Mouse (Mus musculus) heart, adult 8-10 months (tissue): ENCODE measurements around the gene Ppp1r15a. TPM values are rescaled to one million over a fixed set of nuclear protein-coding genes. Genes with fewer than 3 reads are reported as not detected.
A peak's percentile ranks its signal among the peaks of the same experiment; 100 is the strongest.

Source experiments
- DNase-seq: peaks from one replicate; pipeline ENCODE4 v3.0.0; 2022; ENCODE audit warnings: low spot score
- total RNA-seq, 4 experiments: library from RNA; stranded (reverse); gene quantifications; 2 replicates each; pipeline ENCODE4 v1.2.4; 2022

Gene Ppp1r15a
- total RNA-seq = 10 to 100 TPM; 21.9 to 31.6 (median 28.0) TPM

DNA sequence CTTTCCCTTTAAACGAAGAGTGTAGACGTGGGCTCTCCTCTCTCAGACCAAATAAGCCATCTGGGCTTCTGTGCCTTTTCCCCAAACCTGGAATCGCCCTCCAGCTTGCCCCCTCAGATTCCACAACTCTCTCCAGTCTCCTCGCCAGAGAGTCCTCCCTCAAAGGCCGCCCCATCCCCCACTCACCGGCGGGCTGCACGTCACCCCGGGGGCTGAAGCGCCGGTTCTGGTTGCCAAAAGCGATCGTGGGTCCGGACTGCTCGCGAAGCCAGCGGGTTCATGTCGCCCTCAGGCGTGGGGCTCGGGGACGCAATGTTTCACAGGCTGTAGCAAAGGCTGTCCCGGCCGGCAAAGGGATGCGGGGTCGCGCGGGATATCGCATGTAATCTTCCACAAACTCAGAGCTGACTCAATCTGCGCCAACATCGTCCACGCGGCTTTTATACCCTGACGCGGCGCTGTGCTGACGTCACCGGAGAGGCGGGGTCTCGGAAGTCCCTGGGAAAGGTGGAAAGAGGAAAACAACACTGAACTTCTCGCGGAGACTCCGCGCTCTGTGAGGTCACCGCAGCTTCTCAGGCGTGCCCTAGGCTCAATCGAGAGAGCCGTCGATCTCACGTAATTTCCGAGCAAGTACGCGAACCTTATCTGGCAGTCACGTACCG, at the start of gene Ppp1r15a, which contains the start of gene Plekha4:
Gene Ppp1r15a (minus strand): TSS at position 460 of the 665 bp plus-strand sequence.
Gene Plekha4 (plus strand): TSS at position 522 of the 665 bp plus-strand sequence.
- DNase-seq = peak; percentile 97

DNA sequence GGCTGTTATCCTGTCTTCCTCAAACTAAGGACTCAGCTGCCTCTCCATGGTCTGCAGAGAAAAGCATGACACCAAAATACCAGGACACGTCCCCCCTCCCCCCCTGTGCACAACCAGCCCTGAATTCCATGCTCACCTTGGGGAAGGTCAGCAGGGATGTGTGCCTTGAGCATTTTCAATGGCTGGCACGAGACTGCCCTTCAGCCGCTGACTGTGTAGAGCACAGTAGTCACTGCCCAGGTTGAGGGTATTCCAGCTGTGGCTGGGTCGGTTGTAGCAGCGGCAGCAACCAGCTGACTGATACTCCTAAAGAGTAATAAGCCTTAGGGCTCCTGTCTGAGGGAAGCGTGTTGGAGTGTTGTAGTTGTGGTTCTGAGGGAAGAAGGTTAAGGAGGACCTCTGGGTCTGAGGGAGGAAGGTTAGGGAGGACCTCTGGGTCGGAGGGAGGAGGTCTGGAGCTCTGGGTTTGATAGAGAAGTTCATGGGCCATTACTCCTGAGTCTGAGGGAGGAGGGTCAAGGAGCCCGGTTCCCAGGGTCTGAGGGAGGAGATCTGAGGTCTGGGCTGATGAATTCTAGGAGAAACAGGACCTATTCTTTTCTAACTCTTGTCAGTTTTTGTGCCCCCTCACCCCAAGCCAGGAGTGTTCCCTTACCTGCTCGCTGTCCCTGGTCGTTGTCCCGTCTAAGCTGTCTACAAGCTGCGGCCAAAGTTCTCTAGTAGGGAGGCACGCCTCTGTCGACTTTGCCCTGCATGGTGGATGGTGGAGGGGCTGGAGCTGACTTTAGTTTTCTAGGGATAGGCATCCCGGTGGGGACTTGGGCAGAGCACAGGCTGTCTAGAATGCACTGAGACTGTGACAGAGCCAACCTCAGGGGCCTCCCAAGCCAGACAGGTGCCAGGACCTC, 48.7 kb upstream of the Ppp1r15a start:
- DNase-seq = no peak

DNA sequence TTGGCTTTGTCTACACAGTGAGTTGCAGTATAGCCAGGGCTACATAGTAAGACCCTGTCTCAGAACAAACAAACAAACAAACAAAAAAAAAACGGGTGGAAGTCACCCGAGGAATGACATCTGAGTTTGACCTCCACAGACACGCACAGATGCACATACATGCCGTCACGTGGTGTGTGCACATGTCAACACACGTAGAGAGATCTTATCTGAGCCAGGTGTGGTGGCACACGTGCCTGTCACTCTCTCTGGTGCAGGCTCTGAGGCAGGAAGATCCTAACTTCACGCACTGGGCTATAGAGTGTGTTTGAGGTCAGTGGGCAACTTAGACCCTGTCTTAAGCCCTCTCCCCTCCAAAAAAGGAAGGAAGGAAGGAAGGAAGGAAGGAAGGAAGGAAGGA, 47.9 kb upstream of the Ppp1r15a start:
- no peak for DNase-seq

DNA sequence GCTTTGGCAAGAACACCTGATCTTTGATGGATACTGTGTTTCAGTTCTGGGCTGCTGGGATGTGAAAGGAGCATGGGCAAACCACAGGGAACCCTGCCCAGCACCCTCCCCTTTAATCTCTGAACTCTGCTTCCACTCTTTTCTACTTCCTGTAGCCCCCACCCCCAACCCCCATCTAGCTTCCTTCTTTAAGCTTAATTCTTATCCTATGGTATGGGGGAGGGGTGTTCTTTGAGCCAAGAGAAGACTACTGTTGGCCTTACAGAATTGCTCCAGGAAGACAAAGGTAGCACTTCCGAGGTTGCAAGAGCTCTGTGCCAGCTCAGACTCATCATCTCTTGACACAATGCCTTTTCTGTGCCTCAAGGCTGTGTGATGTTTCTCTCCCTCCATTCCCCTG, 45.9 kb upstream of the Ppp1r15a start:
- no peak for DNase-seq

DNA sequence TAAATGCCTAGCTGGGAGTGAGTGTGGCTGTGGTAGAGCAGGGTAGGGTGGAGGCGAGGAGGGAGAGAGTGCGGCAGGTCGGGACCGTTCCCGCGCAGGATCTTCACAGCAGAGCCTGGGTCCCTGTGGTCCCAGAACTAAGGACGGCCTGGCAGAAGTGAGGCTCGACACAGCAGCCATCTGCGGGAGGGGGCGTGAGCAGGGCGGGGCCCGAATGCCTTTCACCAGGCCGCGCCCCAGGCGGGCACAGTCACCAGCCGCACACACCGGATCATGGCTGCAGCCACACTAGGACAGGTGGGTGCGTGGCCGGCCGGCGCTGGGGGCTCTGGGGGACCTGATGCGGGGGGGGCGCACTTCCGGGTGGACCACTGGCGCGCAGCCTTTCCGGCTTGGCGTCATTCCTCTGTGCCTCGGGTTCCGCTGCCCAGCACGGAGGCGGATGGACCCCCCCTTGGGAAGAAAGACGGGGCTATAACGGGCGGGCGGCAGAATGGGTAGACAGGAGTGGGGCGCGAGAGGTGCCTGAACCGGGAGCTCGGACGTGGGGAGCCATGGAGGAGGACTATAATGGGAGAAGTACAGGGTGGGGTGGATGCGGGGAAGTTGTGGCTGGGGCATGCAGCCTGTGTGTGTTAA, 44.2 kb upstream of the Ppp1r15a start, which contains the start of gene Bcat2:
Gene Bcat2 (plus strand): TSS at position 51 of the 639 bp plus-strand sequence.
- peak; percentile 71 for DNase-seq

DNA sequence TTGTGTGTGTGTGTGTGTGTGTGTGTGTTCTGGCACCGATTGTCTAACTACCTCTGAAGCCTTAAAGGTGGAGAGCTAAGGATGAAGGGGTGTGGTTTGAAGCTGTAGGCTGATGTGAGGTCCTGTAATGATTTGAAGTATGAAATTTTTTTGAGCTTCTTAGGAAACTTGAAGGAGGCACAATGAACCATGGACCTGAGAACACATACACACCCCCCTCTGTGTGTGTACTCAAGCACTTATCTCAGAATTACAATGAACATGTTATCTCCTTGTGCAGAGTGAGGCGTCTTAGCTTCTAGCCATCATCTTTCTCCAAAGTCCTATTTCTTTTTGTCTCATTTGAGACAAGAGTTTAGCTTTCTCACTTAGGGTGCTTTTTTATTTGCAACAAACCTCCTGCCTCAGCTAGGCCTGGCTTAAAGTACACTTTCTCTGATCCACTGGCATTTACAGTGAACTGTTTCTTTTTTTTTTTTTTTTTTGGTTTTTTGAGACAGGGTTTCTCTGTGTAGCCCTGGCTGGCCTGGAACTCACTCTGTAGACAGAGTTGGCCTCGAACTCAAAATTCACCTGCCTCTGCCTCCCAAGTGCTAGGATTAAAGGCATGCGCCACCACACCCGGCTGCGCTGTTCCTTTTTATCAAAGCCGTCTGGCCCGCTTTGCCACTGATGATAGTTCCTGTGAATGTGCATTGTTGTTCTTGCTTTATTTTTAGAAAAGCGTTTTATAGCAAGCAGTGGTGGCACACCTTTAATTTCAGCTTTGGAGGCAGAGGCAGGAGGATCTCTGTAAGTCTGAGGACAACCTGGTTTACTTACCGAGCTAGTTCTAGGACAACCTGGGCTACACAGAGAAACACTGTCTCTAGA, 42.8 kb upstream of the Ppp1r15a start:
- no peak for DNase-seq

DNA sequence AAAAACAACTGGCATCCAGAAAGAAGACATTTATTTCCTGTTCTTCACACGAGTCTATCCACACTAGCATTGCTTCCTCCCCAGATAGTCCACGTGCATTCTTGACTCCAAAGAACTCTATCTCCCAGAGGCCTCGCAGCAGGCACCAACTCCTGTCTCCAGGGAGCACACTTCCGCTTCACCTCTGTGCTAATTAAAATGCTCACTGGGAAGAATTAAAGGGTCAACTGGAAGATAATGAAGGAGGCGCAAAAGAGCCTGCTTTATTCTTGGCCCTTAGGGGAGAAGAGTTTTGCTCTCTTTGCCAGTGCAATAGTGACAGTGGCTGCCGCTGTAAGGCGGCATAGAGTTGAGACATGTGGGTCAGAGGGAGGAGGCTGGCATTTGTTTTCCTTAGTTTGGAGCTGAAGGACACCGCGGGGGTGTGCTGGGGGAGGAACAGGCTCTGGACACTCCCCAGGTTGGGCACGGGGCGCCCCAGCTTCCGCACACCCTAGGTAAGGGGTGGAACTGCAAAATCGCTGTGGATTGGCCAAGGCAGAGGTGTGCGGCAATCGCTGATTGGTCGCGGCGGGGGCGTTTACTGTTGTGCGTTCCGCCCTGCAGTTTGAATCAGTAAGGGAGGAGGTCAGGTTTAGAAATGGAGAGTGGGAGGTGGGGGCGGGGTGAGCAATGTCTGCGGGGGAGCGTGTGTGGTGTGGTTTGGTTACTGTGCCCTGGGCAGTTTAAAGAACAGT, 41.9 kb upstream of the Ppp1r15a start:
- peak; percentile 92 for DNase-seq

DNA sequence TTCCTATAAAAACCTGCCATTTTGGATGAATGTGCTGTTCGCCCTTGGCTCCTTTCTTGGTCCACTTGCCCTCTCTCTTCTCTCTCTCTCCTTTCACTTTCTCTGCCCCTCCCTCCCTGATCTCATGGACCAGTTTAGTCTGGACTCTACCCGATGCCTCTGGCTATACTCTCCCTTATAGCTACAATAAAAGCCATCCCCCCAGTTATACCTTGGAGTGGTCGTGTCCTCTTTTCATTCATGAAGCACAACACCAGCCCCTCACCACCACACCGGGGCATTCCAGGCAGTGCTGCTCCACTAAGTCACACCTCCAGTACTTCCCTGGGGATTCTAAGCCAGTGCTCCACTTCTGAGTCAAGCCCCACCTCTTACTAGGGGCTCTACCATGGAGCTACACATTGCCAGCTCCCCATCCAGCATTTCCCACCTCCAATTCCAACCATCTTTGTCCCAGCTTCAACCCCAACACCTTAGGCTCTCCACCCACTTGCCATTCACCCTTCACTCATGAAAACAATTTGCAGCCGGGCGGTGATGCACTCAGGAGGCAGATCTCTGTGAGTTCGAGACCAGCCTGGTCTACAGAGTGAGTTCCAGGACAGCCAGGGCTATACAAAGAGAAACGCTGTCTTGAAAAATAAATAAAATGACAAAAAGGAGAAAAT, 41.2 kb upstream of the Ppp1r15a start:
- no peak for DNase-seq

DNA sequence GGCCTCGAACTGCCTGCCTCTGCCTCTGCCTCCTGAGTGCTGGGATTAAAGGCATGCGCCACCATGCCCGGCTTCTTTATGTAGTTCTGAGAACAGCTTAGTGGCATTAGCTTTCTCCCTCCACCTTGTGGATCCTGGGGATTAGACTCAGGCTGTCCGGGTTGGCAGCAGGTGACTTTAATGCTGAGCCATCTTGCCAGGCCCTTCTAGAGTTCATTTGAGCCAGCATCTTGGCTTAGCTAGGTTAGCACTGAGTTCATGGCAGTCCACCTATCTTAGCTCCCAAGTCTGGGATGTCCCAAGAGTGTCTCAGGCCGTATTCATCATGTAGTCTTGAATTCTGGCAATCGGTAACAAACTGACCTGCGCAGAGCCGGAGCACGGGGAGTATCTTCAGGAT, 39.4 kb upstream of the Ppp1r15a start:
- DNase-seq = no peak

DNA sequence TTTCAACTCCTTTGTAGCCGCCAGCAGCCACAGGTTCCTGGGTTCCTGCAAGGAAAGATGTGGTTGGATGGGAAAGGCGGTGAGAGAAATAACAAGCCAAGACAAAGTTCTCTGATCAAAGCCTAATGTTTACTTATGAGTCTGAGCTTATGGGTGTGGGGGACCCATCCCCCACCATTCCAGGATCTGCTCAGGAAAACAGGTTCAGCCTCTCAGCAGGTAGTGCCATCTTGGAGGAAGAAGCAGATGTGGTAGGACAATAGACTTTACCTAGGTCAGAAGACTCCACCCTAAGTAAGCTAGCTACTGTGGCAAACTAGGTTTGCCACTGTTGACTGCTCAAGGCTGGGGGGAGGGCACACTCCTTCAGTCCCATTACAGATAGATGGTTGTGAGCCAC, 38.7 kb upstream of the Ppp1r15a start:
- DNase-seq = no peak

DNA sequence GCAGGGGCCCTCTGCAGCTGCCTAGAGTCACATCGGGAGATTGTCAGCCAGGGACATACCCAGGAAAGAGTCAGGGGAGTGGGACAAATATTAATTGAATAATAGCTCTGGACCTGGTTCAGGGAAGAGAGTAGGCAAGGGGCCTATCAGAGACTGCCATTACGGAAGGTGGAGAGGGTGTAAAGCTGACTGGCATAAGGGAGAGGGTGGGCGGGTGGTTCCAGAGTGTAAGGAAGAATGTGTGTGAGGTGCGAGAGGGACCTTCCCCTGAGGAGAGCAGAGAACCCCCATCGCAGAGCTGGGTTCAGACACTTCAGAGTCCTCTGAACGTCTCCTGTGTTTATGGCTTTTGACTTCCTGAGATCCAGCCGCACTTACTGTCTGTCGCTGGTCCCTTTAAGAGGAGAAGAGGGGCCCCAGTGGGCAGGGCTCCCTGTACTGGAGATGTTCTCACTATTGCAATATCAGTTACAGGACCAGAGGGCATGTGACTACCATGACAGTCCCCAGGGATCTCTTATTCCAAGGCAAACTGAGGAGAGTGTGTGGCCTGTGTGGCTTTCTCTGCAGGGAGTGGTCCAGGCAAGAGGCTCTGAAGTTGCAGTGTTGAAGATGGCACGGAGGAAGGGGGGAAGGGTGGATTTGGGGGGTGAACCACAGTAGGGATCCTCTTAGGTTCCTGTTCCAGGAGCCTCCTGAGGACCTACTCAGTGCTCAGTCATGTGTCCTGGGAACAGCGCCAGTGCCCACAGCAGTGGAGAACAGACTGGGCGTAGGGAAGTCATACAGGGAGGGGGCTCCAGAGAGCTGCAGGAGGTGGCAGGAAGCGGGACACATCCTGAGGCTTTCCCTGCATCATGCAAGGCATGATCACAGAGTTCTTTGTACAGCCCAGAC, 35.8 kb upstream of the Ppp1r15a start:
- no peak for DNase-seq

DNA sequence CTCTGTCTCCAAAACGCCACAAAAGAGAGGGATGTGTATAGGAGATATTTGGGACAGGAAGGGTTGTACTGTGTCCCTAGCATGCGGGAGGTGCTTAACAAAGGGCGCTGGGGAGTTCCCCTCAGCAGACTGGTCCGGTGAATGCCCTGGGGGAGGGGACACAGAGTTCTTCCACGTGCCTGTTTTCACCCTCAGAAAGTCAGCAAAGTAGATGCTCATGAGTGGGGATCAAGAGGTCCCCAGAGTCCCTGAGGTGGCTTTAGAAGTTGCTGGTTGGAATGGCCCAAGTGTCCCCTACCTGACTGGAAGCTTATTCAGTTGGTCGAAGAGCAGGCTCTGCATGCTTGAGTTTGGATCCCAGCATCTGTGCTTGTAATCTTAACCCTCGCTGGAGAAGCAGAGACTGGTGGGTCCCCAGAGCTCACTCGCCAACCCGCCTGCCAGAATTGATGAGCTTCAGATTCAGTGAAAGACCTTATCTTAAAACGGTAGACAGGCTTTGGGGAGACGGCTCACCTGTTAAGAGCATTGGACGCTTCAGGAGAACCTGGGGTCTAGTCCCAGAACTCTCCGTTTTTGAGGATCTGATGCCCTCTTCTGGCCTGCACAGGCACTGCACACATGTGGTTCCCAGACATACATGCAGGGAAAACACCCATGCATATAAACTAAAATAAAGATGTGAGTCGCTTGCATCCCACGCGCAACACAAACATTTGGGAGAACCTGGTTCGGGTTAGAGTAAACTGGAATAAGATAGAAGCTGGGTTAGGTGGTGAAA, 35.0 kb upstream of the Ppp1r15a start:
- DNase-seq = peak; percentile 80

DNA sequence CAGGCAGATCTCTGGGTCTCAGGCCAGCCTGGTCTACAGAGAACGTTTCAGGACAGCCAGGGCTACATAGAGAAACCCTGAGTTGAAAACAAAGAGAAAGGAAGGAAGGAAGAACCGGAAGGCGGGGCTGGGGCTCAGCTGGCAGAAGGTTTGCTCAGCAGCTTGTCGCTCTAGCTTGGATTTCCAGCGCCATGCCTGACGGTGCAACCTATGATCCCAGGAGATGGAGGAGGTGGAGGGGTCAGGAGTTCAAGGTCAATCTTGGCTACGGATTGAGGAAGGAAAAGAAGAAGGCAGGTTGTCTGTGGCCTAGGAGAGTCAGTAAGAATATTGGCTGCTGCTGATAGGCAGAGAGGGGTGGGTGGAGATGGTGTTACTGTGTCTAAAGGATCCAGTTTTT, 34.2 kb upstream of the Ppp1r15a start:
- DNase-seq = no peak

DNA sequence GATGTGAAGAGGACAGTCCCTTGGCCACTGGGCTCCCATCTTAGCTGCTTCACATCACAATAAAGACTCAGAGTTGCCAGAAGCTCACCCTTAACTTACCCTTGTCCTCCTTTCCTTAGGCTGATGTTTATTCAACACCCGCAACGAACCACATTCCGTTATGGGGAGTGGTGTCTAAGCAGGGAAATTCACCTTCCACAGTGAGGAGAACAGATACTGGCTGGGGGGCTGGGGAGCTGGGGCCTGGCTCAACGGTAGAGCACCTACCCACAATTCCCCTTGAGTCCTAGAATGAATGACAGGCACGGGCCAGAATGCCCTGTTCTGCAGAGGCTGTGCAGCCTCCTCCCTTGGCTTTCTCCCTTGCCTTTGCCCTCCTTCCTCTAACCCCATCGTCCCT, 32.8 kb upstream of the Ppp1r15a start:
- no peak for DNase-seq

DNA sequence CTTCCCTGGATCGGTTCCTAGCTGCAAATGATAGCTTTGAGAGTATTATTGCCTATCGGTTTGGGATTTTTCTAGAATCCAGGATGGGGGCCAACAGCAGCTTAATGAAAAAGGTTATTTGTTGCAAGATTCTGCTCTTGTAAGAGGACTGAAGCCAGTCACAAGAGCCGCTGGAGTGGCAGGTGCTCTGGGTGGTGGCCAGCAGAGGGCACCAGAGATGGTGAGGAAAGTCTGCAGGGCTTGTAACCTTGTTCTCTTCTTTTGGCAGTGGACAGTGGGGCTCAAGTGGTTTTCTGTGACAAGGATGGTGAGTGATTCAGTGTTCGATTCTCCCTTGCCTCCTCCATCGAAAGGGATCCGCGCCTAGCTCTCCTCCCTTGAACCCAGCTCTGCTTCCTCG, 29.7 kb upstream of the Ppp1r15a start:
- peak; percentile 69 for DNase-seq

DNA sequence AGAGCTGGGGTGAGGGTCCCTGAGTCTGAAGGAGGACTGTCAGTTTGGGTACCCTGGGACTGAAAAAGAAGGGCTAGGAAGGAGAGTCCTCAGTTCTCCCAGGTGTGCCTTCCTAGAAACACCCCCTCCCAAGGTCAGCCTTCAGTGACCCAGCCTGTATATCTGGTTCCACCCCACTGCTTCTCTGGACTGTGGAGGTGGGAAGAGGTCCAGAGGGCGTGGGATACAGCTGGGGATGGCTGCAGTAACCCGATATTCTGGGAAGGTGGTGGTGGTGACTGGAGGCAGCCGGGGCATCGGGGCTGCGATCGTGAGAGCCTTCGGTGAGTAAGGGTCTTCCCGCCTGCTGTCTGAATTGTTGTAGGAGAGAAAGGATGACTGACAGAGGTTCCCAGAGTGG, 28.7 kb upstream of the Ppp1r15a start, which contains the start of gene Hsd17b14:
Gene Hsd17b14 (plus strand): TSS at position 150 of the 400 bp plus-strand sequence.
- DNase-seq = no peak

DNA sequence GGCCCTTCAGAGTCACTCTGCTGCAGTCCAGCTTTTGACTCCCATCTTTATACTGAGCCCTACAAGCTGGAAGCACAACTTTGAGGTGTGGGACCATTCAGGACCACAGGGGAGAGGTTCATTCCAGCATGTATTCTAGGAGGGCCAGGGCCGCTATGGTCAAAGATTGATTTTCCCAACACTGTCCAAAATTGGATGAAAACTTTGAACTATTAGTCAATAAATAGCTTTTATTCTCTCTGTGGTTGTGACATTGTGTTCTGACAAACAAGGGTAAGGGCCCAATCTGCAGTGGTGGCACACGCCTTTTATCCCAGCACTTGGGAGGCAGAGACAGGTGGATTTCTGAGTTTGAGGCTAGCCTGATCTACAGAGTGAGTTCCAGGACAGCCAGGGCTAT, 27.9 kb upstream of the Ppp1r15a start:
- no peak for DNase-seq

DNA sequence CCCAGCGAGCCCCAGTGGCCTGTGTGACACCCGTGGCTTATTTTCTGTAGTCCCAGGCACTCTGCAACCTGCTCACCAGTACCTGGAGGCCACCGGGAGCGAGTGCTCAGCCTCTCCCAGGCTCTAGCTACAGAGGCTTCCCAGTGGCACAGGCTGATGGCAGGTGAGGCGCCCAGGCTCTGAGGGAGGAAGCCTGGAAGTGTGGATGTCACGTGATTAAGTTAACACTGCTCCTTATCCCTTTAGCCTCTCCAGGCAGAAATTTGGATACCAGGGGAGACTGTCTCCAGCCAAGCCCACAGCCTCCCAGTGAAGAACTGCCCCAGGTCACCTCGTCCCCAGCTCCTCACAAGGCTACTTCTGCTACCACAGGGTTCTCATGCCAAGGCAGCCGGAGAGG, 27.5 kb upstream of the Ppp1r15a start:
- no peak for DNase-seq
